8 mouse cellular contexts compared by ENCODE assay signal in genomic region chr19:4397798-4398629, GRCm38 (mm10). TPM values are rescaled to one million over a fixed set of nuclear protein-coding genes. Genes with fewer than 3 reads are reported as not detected.
A peak's percentile ranks its signal among the peaks of the same experiment; 100 is the strongest.
DNase-seq lines count a peak whose midpoint lies in the region; ATAC-seq lines count a peak whose summit lies in the region.

TSS of gene Kdm2a (minus strand) at chr19:4398285.

- H3K27me3 ChIP-seq in lung, embryonic 16.5 days (ENCODE audit: control insufficient read depth, insufficient read depth, low read depth, low read length): no peaks in the 10 kb centered on the region

- H3K9me3 ChIP-seq in lung, embryonic 16.5 days (ENCODE audit: control insufficient read depth, low read length): no peaks in the 10 kb centered on the region; the same call in 1 of the 2 replicates

- peak within 1 kb of the TSS; percentile 86 for H3K9ac ChIP-seq in lung, embryonic 16.5 days (ENCODE audit: low read length)

- DNase-seq in ES-CJ7 (ENCODE audit: low read depth, low spot score): peak; percentile 51
- DNase-seq in cerebellum, adult 8-10 months: peak; percentile 79
- peak; percentile 26 to 36 for DNase-seq in frontal cortex, adult 2 months (ENCODE audit: extremely low spot score in 1 of 2, low spot score in 1 of 2)
- peak; percentile 45 for DNase-seq in layer of hippocampus, adult 9-11 months
- peak; percentile 26 for DNase-seq in ovary, adult 18-20 months (ENCODE audit: low spot score)
- DNase-seq in thymus, postnatal 14 days: peak; percentile 68

- H3K27ac ChIP-seq in lung, embryonic 16.5 days (ENCODE audit: low read length): peak within 1 kb of the TSS; percentile 84

- under 1% methylated on average over 56 of the region's 82 CpGs for WGBS in lung, embryonic 16.5 days

- 0 out of 2 replicates have a peak, but pooled peaks cover under 1% of the 10 kb centered on the region for H3K36me3 ChIP-seq in lung, embryonic 16.5 days (ENCODE audit: control insufficient read depth, insufficient read depth, low read length)

- 0 out of 4 replicates have a peak, but pooled peaks of 1 of the 2 experiments have one; percentile 1 for ATAC-seq in hematopoietic stem cell, adult 5-6 weeks (replicated peaks in 1 of 2; ENCODE audit: insufficient read depth in 1 of 2, low FRiP score in 2 of 2, low TSS enrichment in 1 of 2, low read depth in 1 of 2, poor library complexity in 2 of 2, severe bottlenecking in 2 of 2)
- peak; percentile 10; the same call in 1 of the 2 replicates for ATAC-seq in lung, embryonic 16.5 days (ENCODE audit: low read depth)

- H3K4me1 ChIP-seq in lung, embryonic 16.5 days (replicated peaks; ENCODE audit: control insufficient read depth, insufficient read depth, low read length): peaks cover 14% of the 10 kb centered on the region; the same call in 1 of the 2 replicates

- H3K4me2 ChIP-seq in lung, embryonic 16.5 days (ENCODE audit: low read depth, low read length): peak within 1 kb of the TSS; percentile 93

- peak within 1 kb of the TSS; percentile 91 for H3K4me3 ChIP-seq in lung, embryonic 16.5 days (ENCODE audit: low read length)

RNA-seq across cellular contexts. Expression of gene Kdm2a, which starts in this region (rescaled TPM):
- polyA plus RNA-seq in frontal cortex, adult 2 months (2012; rRNA removed): 68.7 and 69.6 TPM in 2 replicates
- total RNA-seq in hematopoietic stem cell, adult 5-6 weeks (2017): 95.0 and 119 TPM in 2 replicates
- 35.1 and 42.9 TPM in 2 replicates for polyA plus RNA-seq in lung, embryonic 16.5 days (2015; fragmentation: Nextera tagmentation; extraction: Ambion mirVana)

Comparison
In these comparisons a context has a peak if more than half of its experiments do, and no peak if none do; other contexts are left out.
1. DNase-seq: peak in every context shown above with its lines; median percentile 79 in cerebellum, adult 8-10 months; 68 in thymus, postnatal 14 days; 51 in ES-CJ7; 45 in layer of hippocampus, adult 9-11 months; 31 in frontal cortex, adult 2 months; 26 in ovary, adult 18-20 months.